Mouse (Mus musculus) thymus, adult 2 months (tissue): Measurements from ENCODE around the gene Txndc11.

ENCODE experiments used
- CTCF ChIP-seq: fragments of 200-500 bp; IDR thresholded peaks from 2 replicates; pipeline ENCODE4 v1.5.1; 2012; ENCODE audit warnings: mild to moderate bottlenecking, control low read depth, low read length, moderate library complexity, borderline replicate concordance; ENCODE audit not compliant: control insufficient read depth, poor library complexity, insufficient read depth; ENCODE audit errors: extremely low read depth
- POLR2A ChIP-seq: fragments of 200-500 bp; IDR thresholded peaks from 2 replicates; pipeline ENCODE4 v1.6.1; 2012; ENCODE audit warnings: mild to moderate bottlenecking, low read length, control low read depth, moderate library complexity; ENCODE audit not compliant: control insufficient read depth, poor library complexity, insufficient read depth; ENCODE audit errors: extremely low read depth

DNA sequence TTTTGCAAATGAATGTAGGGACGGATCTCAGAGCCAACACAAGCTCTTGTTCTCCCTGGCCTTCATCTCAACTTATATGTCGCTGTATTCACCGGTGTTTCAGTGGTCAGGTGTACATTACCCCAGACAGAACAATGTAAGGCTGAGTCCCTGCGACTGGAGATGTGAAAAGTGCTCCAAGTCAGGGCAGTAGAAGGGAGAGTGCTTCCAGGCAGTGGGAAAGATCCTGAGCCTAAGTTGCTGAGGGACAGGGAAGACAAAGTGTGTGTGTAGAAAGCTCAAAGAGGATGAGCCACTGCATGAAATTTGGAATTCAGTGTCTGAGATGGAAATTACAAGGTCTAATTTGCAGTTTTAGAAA is 42.4 kb upstream of the Txndc11 start:
- TF ChIP-seq POLR2A (no peak), CTCF (no peak)
